Mouse (Mus musculus) cerebellum, adult 2 months (tissue): Measurements from ENCODE around the gene AC124108.1. TPM values are rescaled to one million over a fixed set of nuclear protein-coding genes. Genes with fewer than 3 reads are reported as not detected.

ENCODE experiments used
- DNase-seq, 2 experiments: peaks; one replicate each; pipeline ENCODE4 v3.0.0; 2021
- H3K27ac ChIP-seq: fragments of 200-500 bp; 2 replicates; pipeline ENCODE4 v1.5.1; 2012; ENCODE audit warnings: low read length, control low read depth, inconsistent platforms; ENCODE audit not compliant: insufficient read depth
- H3K27me3 ChIP-seq: fragments of 200-500 bp; 2 replicates; pipeline ENCODE4 v1.6.1; 2012; ENCODE audit warnings: inconsistent platforms, mild to moderate bottlenecking, low read length, moderate library complexity; ENCODE audit not compliant: control insufficient read depth, insufficient read depth
- H3K4me1 ChIP-seq: fragments of 200-500 bp; 2 replicates; pipeline ENCODE4 v1.6.1; 2011; ENCODE audit warnings: low read length; ENCODE audit not compliant: control insufficient read depth, insufficient read depth
- H3K4me3 ChIP-seq: fragments of 200-500 bp; replicated peaks from 2 replicates; pipeline ENCODE3; 2011; ENCODE audit warnings: mild to moderate bottlenecking, low read depth, low read length, control low read depth; ENCODE audit not compliant: insufficient read depth
- CTCF ChIP-seq: fragments of 200-500 bp; IDR thresholded peaks from 2 replicates; pipeline ENCODE4 v1.5.1; 2011; ENCODE audit warnings: low read depth, mild to moderate bottlenecking, control low read depth, low read length, moderate library complexity, borderline replicate concordance; ENCODE audit not compliant: insufficient read depth
- POLR2A ChIP-seq: fragments of 200-500 bp; IDR thresholded peaks from 2 replicates; pipeline ENCODE4 v1.6.1; 2011; ENCODE audit warnings: low read length, control low read depth, borderline replicate concordance; ENCODE audit not compliant: insufficient read depth
- WGBS: fragments of 180-500 bp; shearing (Covaris S2); methylation state at CpG from one replicate; pipeline ENCODE4 v1.1.7; 2018; 5-methylcytosine and 5-hydroxymethylcytosine counted together
- polyA plus RNA-seq: library from polyadenylated mRNA; depleted of rRNA; stranded (reverse); fragments of >200 nt; gene quantifications from 2 replicates; pipeline ENCODE4 v1.2.3, GENCODE M21; 2012; rRNA removed

The AC124108.1 gene
- polyA plus RNA-seq, 1 experiment = 3.2 TPM

- H3K4me1 ChIP-seq = no peaks in the 10 kb centered on the region
- 74% methylated on average over 5 of the region's 5 CpGs for WGBS
- no peaks in the 10 kb centered on the region for H3K27me3 ChIP-seq
- DNase-seq = no peak
- no peak overlapping the region for H3K27ac ChIP-seq
- TF ChIP-seq POLR2A (no peak), CTCF (no peak)
- H3K4me3 ChIP-seq = no peak overlapping the region
Observed at GRCm38 (mm10) chr1:132245010-132245409, 53.8 kb downstream of the AC124108.1 start.

GRCm38 (mm10) chr1:132246137-132246536, 54.9 kb downstream of the AC124108.1 start:
- 60% methylated on average over 6 of the region's 6 CpGs for WGBS
- H3K4me3 ChIP-seq = no peak overlapping the region
- DNase-seq = no peak

GRCm38 (mm10) chr1:132246641-132247040, 55.4 kb downstream of the AC124108.1 start:
- WGBS = 92% methylated on average over 4 of the region's 4 CpGs
- TF ChIP-seq CTCF (no peak), POLR2A (no peak)
- Histone ChIP-seq H3K4me1 (no peaks in the 10 kb centered on the region), H3K4me3 (no peak overlapping the region), H3K27me3 (no peaks in the 10 kb centered on the region), H3K27ac (no peak overlapping the region)
- no peak for DNase-seq

More at GRCm38 (mm10) chr1:132246137-132246536, 54.9 kb downstream of the AC124108.1 start:
- H3K4me1 ChIP-seq = no peaks in the 10 kb centered on the region
- TF ChIP-seq CTCF (no peak), POLR2A (no peak)
- no peaks in the 10 kb centered on the region for H3K27me3 ChIP-seq
- H3K27ac ChIP-seq = no peak overlapping the region

GRCm38 (mm10) chr1:132254467-132254866, 63.2 kb downstream of the AC124108.1 start:
- no peak overlapping the region for H3K4me3 ChIP-seq
- H3K4me1 ChIP-seq = no peaks in the 10 kb centered on the region; the same call in 1 of the 2 replicates
- H3K27ac ChIP-seq = no peak overlapping the region
- no peak for DNase-seq
- no peaks in the 10 kb centered on the region for H3K27me3 ChIP-seq
- WGBS = 90% methylated on average over 6 of the region's 6 CpGs
- no peak for TF ChIP-seq POLR2A
- TF ChIP-seq CTCF = 0 out of 2 replicates have a peak, but pooled peaks have one; percentile 4

Other genes with a start within 250 kb of the AC124108.1 start
- 4.3 and 4.5 TPM in 2 replicates for gene Slc45a3, start 228.5 kb upstream of the AC124108.1 start, polyA plus RNA-seq
- 17.6 and 18.6 TPM in 2 replicates for gene Elk4, start 183.8 kb upstream of the AC124108.1 start, polyA plus RNA-seq
- gene Mfsd4a, start 123.4 kb upstream of the AC124108.1 start, polyA plus RNA-seq = 42.8 and 52.9 TPM in 2 replicates
- gene Cdk18, start 51.8 kb upstream of the AC124108.1 start, polyA plus RNA-seq = 32.1 and 35.8 TPM in 2 replicates
- gene Lemd1, start within 50 bp of the AC124108.1 start, polyA plus RNA-seq = 7.1 and 7.6 TPM in 2 replicates
- gene Gm10188, start 38.3 kb downstream of the AC124108.1 start, polyA plus RNA-seq = not detected in 2 replicates
- 25.1 and 29.6 TPM in 2 replicates for gene Klhdc8a, start 107.2 kb downstream of the AC124108.1 start, polyA plus RNA-seq
- gene Nuak2, start 124.7 kb downstream of the AC124108.1 start, polyA plus RNA-seq = 2.9 and 3.3 TPM in 2 replicates
- 150 and 157 TPM in 2 replicates for gene Tmcc2, start 199.8 kb downstream of the AC124108.1 start, polyA plus RNA-seq
- 32.6 and 36.5 TPM in 2 replicates for gene Dstyk, start 226.1 kb downstream of the AC124108.1 start, polyA plus RNA-seq